Mouse (Mus musculus) c-Kit-negative CD71-positive TER-119-positive erythroid progenitor cells, embryonic 14.5 days (primary cell): ENCODE measurements at regions not wholly inside any gene's neighbourhood (a gene's known extent, or its start where the extent isn't known, plus 50 kb on each side); places are given as distances from the start of the nearest gene placed in this dataset.
"Not testable (repeated sequence)": the region's sequence is repeated elsewhere in the genome, so short reads cannot be mapped to it uniquely, and the experiment has no call there.

Experiments used
- DNase-seq: peaks from one replicate; pipeline ENCODE4 v3.0.0-alpha.2; 2013; ENCODE audit warnings: low read depth, low spot score

- DNase-seq = not testable (repeated sequence)
Observed at GRCm38 (mm10) chr14:53337446-53337845, 841.9 kb upstream of the Olfr1507 start.

DNA sequence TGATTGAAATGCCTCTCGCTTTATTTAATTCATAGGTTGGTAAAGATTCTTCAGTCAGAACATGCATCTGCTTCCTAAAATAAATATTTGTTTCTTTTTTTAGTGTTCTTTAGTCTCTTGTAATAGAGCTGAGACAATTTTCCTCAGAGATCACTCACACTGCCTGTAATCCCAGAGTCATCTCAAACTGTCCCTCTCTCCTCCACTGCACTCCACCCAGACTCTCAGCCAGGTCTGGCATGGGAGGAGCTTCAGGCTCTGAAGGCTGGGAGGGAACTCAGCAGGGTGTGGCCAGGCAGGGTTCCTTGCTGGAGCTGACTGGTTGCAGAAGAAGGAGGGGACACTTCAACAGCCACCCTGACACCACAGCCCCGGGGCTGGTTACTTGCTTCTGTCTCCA lies 841.2 kb upstream of the Olfr1507 start:
- DNase-seq = not testable (repeated sequence)

- DNase-seq = not testable (repeated sequence)
Observed at GRCm38 (mm10) chr14:53334451-53334850, 838.9 kb upstream of the Olfr1507 start.

DNA sequence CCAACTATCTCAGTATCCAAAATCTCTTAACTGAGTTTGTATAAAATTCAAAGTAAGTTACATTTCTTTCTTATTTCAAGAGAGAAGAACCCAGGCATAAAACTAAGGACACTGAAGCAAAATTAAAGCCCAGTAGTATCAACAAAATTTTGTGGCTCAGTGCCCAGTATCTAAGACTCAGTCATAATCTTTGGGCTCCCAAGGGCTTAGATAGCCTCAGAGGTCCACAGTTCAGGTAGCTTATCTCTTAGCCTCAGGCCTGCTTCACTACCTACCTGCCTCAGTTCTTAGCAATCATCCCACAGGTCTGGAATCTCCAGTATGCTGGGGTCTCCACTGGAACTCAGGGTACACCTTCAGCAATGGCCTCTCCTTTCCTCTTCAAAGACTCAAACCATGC lies 835.6 kb upstream of the Olfr1507 start:
- DNase-seq = not testable (repeated sequence)

DNA sequence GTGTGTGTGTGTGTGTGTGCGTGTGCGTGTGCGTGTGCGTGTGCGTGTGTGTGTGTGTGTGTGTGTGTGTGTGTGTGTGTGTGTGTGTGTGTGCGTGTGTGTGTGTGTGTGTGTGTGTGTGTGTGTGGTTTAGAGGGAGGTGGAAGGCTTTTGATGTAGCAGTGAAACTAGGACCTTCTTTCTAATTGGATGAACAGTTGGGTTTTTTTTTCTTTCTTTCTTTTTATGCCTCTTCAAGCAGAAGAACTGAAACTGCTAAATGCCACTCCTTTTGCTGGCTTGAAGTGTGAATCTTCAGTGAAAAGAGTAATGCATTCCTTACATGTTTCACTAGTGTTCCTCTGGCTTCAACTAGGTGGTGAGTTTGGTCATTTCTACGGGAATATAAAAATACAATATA lies 828.8 kb upstream of the Olfr1507 start:
- not testable (repeated sequence) for DNase-seq

DNA sequence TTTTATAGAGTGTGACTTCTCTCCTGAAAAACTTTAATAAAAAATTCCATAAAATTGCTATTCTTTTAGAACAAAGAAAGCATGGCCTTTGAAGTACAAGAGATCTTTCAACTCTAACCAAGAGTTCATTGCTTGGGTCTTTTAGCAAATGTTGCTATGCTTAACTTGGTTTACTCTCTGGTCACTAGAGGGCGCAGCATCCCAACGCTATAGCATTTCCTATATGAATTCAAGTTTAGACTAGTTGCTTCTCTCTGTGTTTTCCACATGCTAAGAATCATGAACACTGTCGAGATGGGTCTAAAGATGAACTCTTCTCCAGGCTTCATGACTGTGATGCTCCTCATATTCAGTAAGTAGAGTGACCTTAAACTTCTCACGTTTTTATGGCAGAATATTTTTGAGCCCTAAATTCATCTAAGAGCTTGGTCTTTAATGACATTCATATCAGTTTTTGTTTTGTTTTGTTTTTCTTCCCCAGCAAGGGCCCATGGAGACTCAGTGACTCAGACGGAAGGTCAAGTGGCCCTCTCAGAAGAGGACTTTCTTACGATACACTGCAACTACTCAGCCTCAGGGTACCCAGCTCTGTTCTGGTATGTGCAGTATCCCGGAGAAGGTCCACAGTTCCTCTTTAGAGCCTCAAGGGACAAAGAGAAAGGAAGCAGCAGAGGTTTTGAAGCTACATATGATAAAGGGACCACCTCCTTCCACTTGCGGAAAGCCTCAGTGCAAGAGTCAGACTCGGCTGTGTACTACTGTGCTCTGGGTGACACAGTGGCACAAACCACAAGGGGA lies 823.2 kb upstream of the Olfr1507 start:
- not testable (repeated sequence) for DNase-seq

DNA sequence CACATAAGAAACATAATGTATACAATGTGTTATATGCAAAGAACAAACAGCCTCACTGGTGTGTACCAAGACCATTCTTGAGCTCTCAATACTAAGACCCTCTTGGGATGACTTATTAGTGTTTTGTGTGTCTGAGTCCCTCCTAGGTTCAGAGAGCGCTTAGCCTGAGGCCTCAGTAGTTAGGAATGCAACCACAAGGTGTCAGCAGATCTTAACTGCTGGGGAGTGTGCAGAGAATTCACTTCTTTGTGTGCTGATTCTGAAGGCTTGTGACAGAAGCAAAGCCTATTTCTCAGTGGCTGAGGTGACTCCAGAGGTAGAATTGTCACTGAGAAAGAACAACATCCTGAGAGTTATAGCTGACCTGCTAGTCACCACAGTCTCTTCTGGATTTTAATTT lies 816.9 kb upstream of the Olfr1507 start:
- DNase-seq = not testable (repeated sequence)

- not testable (repeated sequence) for DNase-seq
Observed at GRCm38 (mm10) chr14:53303179-53303578, 807.6 kb upstream of the Olfr1507 start.

- not testable (repeated sequence) for DNase-seq
Observed at GRCm38 (mm10) chr14:53302491-53302829, 806.9 kb upstream of the Olfr1507 start.

- not testable (repeated sequence) for DNase-seq
Observed at GRCm38 (mm10) chr14:53301722-53302490, 806.4 kb upstream of the Olfr1507 start.

DNA sequence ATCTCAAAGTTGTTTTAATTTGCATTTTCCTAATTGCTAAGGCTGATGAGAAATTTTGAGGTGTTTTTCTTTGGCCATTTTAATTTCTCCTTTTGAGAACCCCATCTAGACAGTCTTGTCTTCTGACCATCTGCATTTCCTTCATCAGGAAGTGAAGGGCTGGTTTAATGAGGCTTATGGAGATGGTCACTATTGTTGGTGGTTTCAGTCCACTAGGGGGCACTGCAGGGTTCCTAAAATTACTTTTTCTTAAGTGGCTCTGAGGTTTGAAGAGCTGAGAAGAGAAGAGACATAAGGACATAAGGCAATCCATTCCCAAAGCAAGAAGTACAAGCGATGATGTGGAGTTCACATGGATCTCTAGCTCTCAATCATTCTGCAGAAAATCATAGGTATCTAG lies 805.6 kb upstream of the Olfr1507 start:
- not testable (repeated sequence) for DNase-seq

GRCm38 (mm10) chr14:53299735-53300134 lies 804.2 kb upstream of the Olfr1507 start:
- DNase-seq = not testable (repeated sequence)

DNA sequence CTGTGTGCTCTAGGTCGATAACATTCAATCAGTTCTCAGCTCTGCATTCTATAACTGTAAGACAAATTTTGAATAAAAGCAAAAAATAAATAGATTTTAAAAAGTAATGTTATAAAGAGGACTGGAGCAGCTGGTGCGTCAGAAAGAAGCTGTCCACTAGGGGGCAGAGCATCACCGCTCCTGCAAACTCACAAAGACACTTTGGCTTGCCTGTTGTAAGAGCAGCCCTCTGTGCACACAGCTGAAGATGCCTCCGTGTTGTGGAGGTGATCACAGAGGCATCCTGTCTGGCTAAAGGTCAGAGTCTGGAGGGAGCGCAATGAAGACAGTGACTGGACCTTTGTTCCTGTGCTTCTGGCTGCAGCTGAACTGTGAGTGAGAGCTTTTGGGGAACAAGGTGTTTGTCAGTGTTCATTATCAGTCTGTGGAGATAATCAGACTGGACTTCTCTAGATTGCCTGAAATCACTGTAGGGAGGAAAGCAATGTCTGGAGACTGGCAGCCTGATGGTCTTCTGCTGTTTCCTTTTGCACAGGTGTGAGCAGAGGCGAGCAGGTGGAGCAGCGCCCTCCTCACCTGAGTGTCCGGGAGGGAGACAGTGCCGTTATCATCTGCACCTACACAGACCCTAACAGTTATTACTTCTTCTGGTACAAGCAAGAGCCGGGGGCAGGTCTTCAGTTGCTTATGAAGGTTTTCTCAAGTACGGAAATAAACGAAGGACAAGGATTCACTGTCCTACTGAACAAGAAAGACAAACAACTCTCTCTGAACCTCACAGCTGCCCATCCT lies 788.0 kb upstream of the Olfr1507 start:
- not testable (repeated sequence) for DNase-seq

DNA sequence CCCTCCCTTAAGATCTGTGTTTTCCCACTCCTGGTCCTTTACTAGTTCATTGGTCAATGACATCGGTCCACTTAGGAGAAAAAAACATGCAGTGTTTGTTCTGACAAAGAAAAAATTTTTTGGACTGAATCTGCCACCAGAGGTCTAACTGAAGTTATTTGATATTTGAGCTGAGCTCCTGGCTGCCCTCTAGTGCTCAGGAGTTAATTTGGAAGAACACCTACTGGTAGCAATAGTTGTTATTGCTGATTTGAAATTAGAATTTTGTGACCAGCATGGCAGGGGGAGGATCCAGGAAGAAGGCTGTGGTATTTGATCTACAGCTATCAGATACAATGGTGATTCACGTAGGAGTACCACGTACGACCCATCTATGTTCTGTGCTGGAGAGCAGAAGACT lies 777.7 kb upstream of the Olfr1507 start:
- not testable (repeated sequence) for DNase-seq

DNA sequence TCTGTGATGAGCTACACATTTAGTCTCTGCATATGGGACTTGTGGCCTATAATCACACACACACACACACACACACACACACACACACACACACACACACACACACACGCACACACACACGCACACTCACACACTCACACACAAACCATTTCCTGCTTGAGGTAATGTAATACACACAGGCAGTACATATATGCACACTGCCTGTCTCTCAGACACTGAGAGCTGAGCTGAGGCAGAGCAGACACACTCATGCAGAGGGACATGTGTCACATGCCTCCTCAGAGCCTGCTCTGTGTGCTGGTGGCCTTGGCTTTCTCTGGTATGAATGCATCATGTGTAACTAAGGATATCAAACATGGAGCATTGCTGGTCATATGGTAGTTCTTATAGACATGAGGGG lies 772.1 kb upstream of the Olfr1507 start:
- DNase-seq = not testable (repeated sequence)

GRCm38 (mm10) chr14:53255962-53256361 lies 760.4 kb upstream of the Olfr1507 start:
- not testable (repeated sequence) for DNase-seq

DNA sequence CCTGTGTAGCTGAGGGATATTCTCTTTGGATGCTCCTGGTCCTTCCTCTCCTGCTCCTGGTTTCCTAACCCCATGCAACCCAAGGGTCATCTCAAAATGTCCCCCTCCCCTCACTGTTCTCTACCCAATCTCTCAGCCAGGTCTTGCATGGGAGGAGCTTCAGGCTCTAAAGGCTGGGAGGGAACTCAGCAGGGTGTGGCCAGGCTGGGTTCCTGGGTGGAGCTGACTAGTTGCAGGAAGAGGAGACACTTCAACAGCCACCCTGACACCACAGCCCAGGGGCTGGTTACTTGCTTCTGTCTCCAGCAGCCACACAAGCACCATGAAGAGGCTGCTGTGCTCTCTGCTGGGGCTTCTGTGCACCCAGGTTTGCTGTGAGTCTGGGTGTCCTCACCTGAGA lies 757.9 kb upstream of the Olfr1507 start:
- DNase-seq = not testable (repeated sequence)

- not testable (repeated sequence) for DNase-seq
Observed at GRCm38 (mm10) chr14:53231142-53231541, 735.6 kb upstream of the Olfr1507 start.

GRCm38 (mm10) chr14:53224789-53225188 lies 729.2 kb upstream of the Olfr1507 start:
- not testable (repeated sequence) for DNase-seq

DNA sequence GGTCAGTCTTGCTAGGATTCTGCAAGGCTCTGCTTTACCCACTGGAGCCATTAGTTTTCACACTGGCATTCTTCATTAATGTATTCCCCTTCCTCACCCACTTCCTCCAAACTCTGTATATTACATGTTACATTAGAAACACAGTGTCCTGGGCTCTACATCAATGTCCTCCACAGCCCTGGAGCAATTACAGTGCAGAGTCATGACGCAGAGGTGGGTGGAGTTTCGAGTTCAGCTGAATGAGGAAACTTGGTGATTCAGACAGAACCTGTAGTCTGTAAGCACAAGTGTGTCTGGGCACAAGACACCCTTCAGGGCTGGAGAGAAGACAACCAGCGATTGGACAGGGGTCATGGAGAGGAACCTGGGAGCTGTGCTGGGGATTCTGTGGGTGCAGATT lies 715.0 kb upstream of the Olfr1507 start:
- not testable (repeated sequence) for DNase-seq

DNA sequence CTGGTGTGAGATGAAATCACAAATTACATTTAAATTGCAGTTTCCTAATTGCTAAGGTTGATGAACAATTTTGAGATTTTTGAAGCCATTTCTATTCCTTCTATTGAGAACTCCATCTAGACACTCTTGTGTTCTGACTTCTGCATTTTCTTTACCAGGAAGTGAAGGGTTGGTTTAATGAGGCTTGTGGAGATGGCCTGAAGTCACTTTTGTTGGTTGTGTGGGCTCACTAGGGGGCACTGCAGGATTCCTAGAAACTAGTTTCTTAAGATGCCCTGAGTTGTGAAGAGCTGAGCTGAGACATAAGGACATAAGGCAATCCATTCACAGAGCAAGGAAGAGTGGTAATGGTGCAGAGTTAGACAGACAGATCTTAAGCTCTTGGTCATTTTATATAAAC lies 713.7 kb upstream of the Olfr1507 start:
- not testable (repeated sequence) for DNase-seq

GRCm38 (mm10) chr14:53190931-53191330 lies 695.4 kb upstream of the Olfr1507 start:
- DNase-seq = not testable (repeated sequence)
